Mouse (Mus musculus): ENCODE data around the gene Btrc.

DNA sequence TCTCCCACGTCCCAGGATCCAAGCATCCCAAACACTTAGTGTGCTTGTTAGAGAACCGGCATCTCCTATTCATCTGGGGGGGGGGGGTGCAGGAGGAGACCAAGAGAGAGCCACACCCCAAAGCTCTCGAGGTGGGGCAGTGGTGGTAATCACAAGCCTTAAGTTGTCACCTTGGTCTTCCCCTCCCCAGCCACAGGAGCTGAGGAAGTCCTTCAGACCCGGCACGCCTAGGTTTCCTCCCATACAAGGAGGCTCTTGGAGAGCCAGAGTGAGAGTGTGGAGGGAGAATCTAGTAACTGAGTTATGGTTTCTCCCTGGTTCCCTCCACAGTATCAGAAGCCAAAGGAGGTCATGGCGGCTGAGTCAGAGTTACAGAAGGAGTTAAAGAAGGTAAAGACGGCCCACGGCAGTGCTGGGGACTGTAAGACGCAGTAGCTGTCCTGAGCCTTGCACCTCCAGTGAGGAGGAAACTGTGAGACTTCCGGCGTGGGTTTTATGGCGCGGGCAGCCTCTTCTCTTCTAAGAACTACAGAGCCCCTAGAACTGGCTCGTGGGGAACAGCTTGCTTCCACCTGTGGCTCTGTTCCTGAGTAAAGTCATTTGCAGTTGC lies 213.7 kb downstream of the Btrc start:
- TF ChIP-seq CTCF (IDR thresholded peaks at IDR 0.05; ENCODE audit: extremely low read depth, insufficient read depth, insufficient read length, insufficient replicate concordance) (no peak), POLR2A (IDR thresholded peaks at IDR 0.05; ENCODE audit: low read depth, low read length) (no peak)

Measured in spleen, adult 2 months (tissue).